Mouse (Mus musculus) kidney, embryonic 15.5 days (tissue): ENCODE measurements around the gene Creb3l1. TPM values are rescaled to one million over a fixed set of nuclear protein-coding genes. Genes with fewer than 3 reads are reported as not detected.
A peak's percentile ranks its signal among the peaks of the same experiment; 100 is the strongest.

Experiments used
- ATAC-seq: fragments of 200-750 bp; cut with Nextera tagmentation; replicated peaks from 2 replicates; pipeline ENCODE4 v1.8.0; 2017; ENCODE audit warnings: moderate TSS enrichment; ENCODE audit not compliant: low FRiP score
- H3K27ac ChIP-seq: fragments of 300-500 bp; sonication (generic); 2 replicates; pipeline ENCODE4 v1.5.1; 2015; ENCODE audit warnings: mild to moderate bottlenecking, inconsistent platforms
- H3K27me3 ChIP-seq: fragments of 300-500 bp; sonication (generic); 2 replicates; pipeline ENCODE4 v1.6.1; 2015; ENCODE audit warnings: inconsistent platforms
- H3K36me3 ChIP-seq: fragments of 300-500 bp; sonication (generic); 2 replicates; pipeline ENCODE4 v1.6.1; 2015; ENCODE audit warnings: inconsistent platforms
- H3K4me1 ChIP-seq: fragments of 300-500 bp; sonication (generic); 2 replicates; pipeline ENCODE4 v1.6.1; 2015; ENCODE audit warnings: inconsistent platforms
- H3K4me2 ChIP-seq: fragments of 300-500 bp; sonication (generic); 2 replicates; pipeline ENCODE4 v1.6.1; 2015; ENCODE audit warnings: moderate library complexity, mild to moderate bottlenecking, inconsistent platforms
- H3K4me3 ChIP-seq: fragments of 300-500 bp; sonication (generic); replicated peaks from 2 replicates; pipeline ENCODE4 v1.5.1; 2015; ENCODE audit warnings: mild to moderate bottlenecking, inconsistent platforms
- H3K9ac ChIP-seq: fragments of 300-500 bp; sonication (generic); 2 replicates; pipeline ENCODE4 v1.6.1; 2015; ENCODE audit warnings: mild to moderate bottlenecking, inconsistent platforms
- H3K9me3 ChIP-seq: fragments of 300-500 bp; sonication (generic); replicated peaks from 2 replicates; pipeline ENCODE4 v1.6.1; 2016; ENCODE audit warnings: inconsistent platforms
- WGBS: fragments of 180-500 bp; shearing (Covaris S2); methylation state at CpG from one replicate; pipeline ENCODE4 v1.1.7; 2015; ENCODE audit warnings: mixed read lengths; 5-methylcytosine and 5-hydroxymethylcytosine counted together
- polyA plus RNA-seq: library from polyadenylated mRNA; unstranded; fragments of >200 nt; fragmentation: Nextera tagmentation; extraction: Ambion mirVana; gene quantifications from 2 replicates; pipeline ENCODE4 v1.2.1, GENCODE M21; 2015

Gene Creb3l1
- polyA plus RNA-seq, 1 experiment from 2014 or later = 14.9 TPM

- Histone ChIP-seq H3K27me3 (peaks cover 4% of the 10 kb centered on the region; the same call in 1 of the 2 replicates), H3K4me1 (no peaks in the 10 kb centered on the region; the same call in 1 of the 2 replicates), H3K36me3 (no peaks in the 10 kb centered on the region), H3K4me2 (no peak overlapping the region), H3K9ac (no peak overlapping the region), H3K27ac (no peak overlapping the region), H3K9me3 (no peaks in the 10 kb centered on the region), H3K4me3 (no peak overlapping the region)
- WGBS = 66% methylated on average over 10 of the region's 10 CpGs
- no peak for ATAC-seq
Measured at GRCm38 (mm10) chr2:92029387-92030133, 5.3 kb upstream of the Creb3l1 start.

DNA sequence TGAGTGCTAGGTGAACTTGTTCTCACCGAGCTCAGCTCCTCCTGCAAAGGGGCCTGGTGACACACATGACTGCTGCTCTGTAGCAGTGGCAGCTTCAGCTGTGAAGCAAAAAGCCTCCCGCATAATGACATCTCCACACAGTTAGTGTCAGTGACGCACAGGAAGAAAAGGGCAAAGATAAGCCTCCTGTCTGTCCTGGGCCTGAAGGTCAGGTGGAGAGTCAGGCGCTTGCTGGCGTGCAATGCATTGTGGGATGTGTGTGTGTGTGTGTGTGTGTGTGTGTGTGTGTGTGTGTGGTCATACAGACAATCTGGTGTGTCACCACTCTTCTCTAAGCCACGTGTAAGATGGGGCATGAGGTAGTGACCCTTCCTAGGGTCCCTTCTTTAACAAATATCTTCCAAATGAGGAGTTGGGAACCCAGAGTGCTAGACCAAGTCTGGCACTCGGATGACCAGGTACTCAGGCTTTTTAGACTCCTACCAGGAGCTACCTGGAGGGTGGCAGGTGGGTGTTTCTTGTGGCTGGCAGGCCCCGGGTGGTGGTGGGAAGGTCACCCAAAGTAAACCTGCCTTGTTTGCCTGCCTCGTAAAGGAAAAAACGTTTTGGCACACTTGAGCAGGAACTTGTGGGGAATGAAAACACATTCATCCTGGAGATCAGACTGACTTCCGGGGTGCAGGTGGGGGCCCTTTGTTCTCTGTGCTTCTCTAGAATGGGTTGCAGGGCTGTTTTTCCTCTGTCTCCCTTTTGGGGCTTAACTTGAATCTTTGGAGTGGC lies 3.7 kb upstream of the Creb3l1 start:
- no peak overlapping the region for H3K4me2 ChIP-seq

DNA sequence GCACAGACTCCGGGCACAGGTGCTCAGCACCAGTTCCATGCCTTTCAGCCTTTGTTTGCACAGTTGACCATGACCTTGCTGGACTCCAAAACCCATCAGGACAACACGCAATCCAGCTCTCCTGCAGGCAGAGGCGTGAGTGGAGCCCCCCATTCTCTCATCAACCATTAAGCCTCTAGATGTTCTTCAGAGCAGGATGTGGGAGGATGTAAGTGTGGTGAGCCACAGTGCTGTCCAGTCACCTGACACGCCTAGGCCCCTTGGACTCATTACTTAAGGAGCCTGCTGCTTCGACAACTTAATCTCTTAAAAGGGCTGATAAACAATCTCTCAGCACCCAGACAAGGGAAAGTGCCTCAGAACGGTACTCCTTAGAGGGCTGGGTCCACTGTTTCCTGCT lies 1.7 kb upstream of the Creb3l1 start:
- WGBS = 71% methylated on average over 6 of the region's 6 CpGs
- Histone ChIP-seq H3K27ac (no peak overlapping the region), H3K9ac (no peak overlapping the region), H3K9me3 (no peaks in the 10 kb centered on the region), H3K36me3 (no peaks in the 10 kb centered on the region), H3K4me1 (peaks cover 25% of the 10 kb centered on the region), H3K27me3 (peaks cover 20% of the 10 kb centered on the region), H3K4me2 (no peak overlapping the region), H3K4me3 (no peak overlapping the region)
- no peak for ATAC-seq

More for the DNA sequence above, 3.7 kb upstream of the Creb3l1 start:
- Histone ChIP-seq H3K27me3 (peaks cover 11% of the 10 kb centered on the region; the same call in 1 of the 2 replicates), H3K36me3 (no peaks in the 10 kb centered on the region), H3K27ac (no peak overlapping the region), H3K4me3 (no peak overlapping the region), H3K4me1 (peaks cover 10% of the 10 kb centered on the region), H3K9ac (no peak overlapping the region), H3K9me3 (no peaks in the 10 kb centered on the region)
- WGBS = 60% methylated on average over 11 of the region's 11 CpGs
- no peak for ATAC-seq

DNA sequence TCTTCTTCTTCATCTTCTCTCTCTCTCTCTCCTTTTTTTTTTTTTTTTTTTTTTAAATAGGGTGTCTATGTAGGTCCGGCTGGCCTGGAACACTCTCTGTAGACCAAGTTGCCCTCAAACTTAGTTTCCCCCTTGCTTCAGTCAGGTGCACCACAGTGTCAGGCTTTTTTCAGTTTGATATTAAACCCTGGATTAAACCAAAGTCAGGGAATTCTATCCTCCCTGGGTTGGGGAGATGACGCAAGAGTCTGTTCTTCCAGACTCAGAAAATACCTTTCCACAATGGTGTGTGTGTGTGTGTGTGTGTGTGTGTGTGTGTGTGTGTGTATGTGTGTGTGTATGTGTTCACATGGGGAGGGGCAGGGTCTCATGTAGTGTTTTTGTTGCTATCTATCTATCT lies 900 bp upstream of the Creb3l1 start:
- Histone ChIP-seq H3K4me3 (no peak overlapping the region), H3K9me3 (no peaks in the 10 kb centered on the region), H3K9ac (no peak overlapping the region), H3K27me3 (peaks cover 20% of the 10 kb centered on the region), H3K36me3 (no peaks in the 10 kb centered on the region), H3K27ac (no peak overlapping the region), H3K4me1 (peaks cover 31% of the 10 kb centered on the region), H3K4me2 (no peak overlapping the region)
- 91% methylated on average over 2 of the region's 2 CpGs for WGBS
- ATAC-seq = no peak

DNA sequence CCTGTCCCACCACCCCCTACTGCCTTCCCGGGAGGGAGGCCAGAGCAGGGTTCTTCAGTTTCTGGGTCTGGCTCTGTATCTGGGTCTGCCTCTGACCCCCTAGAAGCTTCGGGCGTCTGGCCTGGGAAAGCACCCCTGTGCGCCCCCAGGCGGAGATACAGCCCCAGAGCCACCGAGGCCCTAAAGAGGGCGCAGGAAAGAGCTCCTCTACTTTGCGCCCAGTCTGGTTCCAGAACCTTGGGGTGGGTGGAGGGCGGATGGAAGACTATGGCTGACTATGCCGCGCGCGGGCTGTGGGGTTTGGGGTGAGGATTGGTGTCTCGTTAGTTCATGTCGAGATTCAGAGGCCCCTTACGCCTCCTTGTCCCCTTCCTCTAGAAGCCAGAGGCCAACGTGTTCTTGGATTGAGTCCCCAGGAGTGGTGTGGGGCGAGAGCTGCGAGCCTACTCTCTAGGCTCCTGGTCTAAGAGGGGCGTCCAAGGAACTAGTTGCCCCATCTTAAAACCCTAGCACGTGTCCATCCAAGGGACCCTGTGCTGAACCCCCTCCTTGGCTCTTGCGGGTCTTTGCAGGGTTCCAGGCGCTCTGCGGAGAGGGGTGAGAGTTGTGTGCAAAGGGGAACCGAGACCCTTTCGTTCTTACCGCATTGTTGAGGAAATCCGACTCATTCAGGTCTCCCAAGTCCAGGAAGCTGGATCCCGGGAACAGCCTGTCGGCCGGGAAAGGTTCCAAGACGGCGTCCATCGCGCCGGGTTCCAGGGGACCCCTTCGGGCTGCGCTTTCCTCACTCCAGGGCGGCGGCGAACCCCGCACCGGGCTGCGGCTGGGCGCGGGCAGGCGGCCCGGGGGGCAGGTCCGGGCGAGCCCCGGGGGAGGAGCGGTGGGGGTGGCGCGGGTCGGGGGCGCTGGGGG lies 684 bp downstream of the Creb3l1 start:
- H3K9me3 ChIP-seq = no peaks in the 10 kb centered on the region
- H3K4me2 ChIP-seq = peak overlapping the region; percentile 97
- H3K4me1 ChIP-seq = peaks cover 47% of the 10 kb centered on the region
- peak overlapping the region; percentile 81 for H3K27ac ChIP-seq
- WGBS = 4% methylated on average over 54 of the region's 56 CpGs
- peak; percentile 65 for ATAC-seq
- peak overlapping the region; percentile 72 for H3K9ac ChIP-seq
- H3K27me3 ChIP-seq = peaks cover 20% of the 10 kb centered on the region
- H3K36me3 ChIP-seq = no peaks in the 10 kb centered on the region
- peak overlapping the region; percentile 78 for H3K4me3 ChIP-seq

- Histone ChIP-seq H3K4me2 (peak overlapping the region; percentile 27), H3K36me3 (no peaks in the 10 kb centered on the region), H3K9me3 (no peaks in the 10 kb centered on the region), H3K4me1 (peaks cover 72% of the 10 kb centered on the region), H3K27me3 (peaks cover 20% of the 10 kb centered on the region), H3K4me3 (no peak overlapping the region), H3K27ac (peak overlapping the region; percentile 72), H3K9ac (no peak overlapping the region)
- WGBS = 50% methylated on average over 4 of the region's 4 CpGs
- no peak for ATAC-seq
Measured at GRCm38 (mm10) chr2:92020676-92021265, 3.5 kb downstream of the Creb3l1 start.

- Histone ChIP-seq H3K9me3 (no peaks in the 10 kb centered on the region), H3K4me3 (no peak overlapping the region), H3K27me3 (peaks cover 4% of the 10 kb centered on the region), H3K4me1 (peaks cover 81% of the 10 kb centered on the region), H3K9ac (no peak overlapping the region), H3K36me3 (no peaks in the 10 kb centered on the region), H3K4me2 (no peak overlapping the region), H3K27ac (peak overlapping the region; percentile 73)
- 39% methylated on average over 1 of the region's 1 CpGs for WGBS
- ATAC-seq = no peak
Measured at GRCm38 (mm10) chr2:92017440-92017839, 6.9 kb downstream of the Creb3l1 start.

DNA sequence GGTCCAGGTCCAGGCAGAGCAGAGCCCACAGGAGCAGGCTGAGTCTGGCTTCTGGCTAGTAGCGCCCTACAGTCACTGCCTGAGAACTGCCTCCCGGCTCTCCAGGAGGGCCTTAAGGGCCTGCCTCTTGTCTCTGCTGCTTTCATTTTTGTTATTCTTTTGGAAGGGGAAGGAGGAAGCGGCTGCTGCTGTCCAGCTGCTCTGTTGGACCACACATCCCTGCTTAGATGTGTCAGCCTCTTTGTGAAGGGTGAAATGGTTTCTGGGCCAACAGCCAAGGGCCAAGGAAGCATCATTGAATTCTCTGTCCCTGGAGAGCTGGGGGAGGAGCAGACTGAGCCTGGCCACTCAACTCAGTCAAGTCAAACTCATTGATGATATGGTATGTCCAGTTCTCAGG lies 7.3 kb downstream of the Creb3l1 start:
- no peaks in the 10 kb centered on the region for H3K9me3 ChIP-seq
- H3K27me3 ChIP-seq = no peaks in the 10 kb centered on the region
- peak overlapping the region; percentile 73 for H3K27ac ChIP-seq
- H3K36me3 ChIP-seq = no peaks in the 10 kb centered on the region
- no peak overlapping the region for H3K4me3 ChIP-seq
- H3K4me2 ChIP-seq = no peak overlapping the region
- peak; percentile 28 for ATAC-seq
- WGBS = 22% methylated on average over 3 of the region's 3 CpGs
- peaks cover 81% of the 10 kb centered on the region for H3K4me1 ChIP-seq
- H3K9ac ChIP-seq = no peak overlapping the region

DNA sequence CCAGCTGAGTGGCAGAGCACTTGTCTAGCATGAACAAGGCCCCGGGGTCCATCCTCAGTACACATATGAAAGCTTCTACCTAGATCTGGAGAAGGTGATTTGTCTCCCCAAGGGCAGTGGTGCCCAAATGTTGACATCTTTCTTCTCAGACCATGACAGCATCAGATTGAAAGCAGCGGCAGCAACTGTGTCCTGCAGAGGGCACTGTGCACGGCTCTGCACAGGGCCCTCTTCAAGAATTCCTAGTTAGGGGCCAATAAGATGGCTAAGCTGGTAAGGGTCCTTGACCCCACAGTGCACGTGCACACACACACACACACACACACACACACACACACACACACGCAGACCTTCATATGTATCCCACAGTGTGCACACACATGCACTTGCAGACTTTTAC lies 9.4 kb downstream of the Creb3l1 start:
- Histone ChIP-seq H3K4me1 (peaks cover 70% of the 10 kb centered on the region), H3K4me3 (no peak overlapping the region), H3K4me2 (no peak overlapping the region), H3K27ac (no peak overlapping the region), H3K27me3 (0 out of 2 replicates have a peak, but pooled peaks cover 2% of the 10 kb centered on the region), H3K9ac (no peak overlapping the region), H3K9me3 (no peaks in the 10 kb centered on the region), H3K36me3 (no peaks in the 10 kb centered on the region)
- no peak for ATAC-seq
- 80% methylated on average over 5 of the region's 5 CpGs for whole genome bisulfite sequencing

GRCm38 (mm10) chr2:92014248-92014647 lies 10.1 kb downstream of the Creb3l1 start:
- Histone ChIP-seq H3K27ac (peak overlapping the region; percentile 10; the same call in 1 of the 2 replicates), H3K4me1 (peaks cover 69% of the 10 kb centered on the region)
- 75% methylated on average over 6 of the region's 6 CpGs for WGBS

GRCm38 (mm10) chr2:92012768-92013445 lies 11.4 kb downstream of the Creb3l1 start:
- ATAC-seq = peak; percentile 70
- H3K36me3 ChIP-seq = no peaks in the 10 kb centered on the region
- H3K27me3 ChIP-seq = 0 out of 2 replicates have a peak, but pooled peaks cover 2% of the 10 kb centered on the region
- H3K27ac ChIP-seq = peak overlapping the region; percentile 80
- H3K4me2 ChIP-seq = peak overlapping the region; percentile 30; the same call in 1 of the 2 replicates
- no peaks in the 10 kb centered on the region for H3K9me3 ChIP-seq
- WGBS = 27% methylated on average over 8 of the region's 8 CpGs
- no peak overlapping the region for H3K9ac ChIP-seq
- H3K4me3 ChIP-seq = no peak overlapping the region
- H3K4me1 ChIP-seq = peaks cover 67% of the 10 kb centered on the region

More at GRCm38 (mm10) chr2:92014248-92014647, 10.1 kb downstream of the Creb3l1 start:
- H3K36me3 ChIP-seq = no peaks in the 10 kb centered on the region
- H3K9ac ChIP-seq = no peak overlapping the region
- no peak overlapping the region for H3K4me2 ChIP-seq
- no peak overlapping the region for H3K4me3 ChIP-seq
- H3K9me3 ChIP-seq = no peaks in the 10 kb centered on the region
- 0 out of 2 replicates have a peak, but pooled peaks cover 2% of the 10 kb centered on the region for H3K27me3 ChIP-seq
- ATAC-seq = no peak
